Mouse (Mus musculus) macrophage (primary cell): Measurements from ENCODE around the gene Myadml2. TPM values are rescaled to one million over a fixed set of nuclear protein-coding genes. Genes with fewer than 3 reads are reported as not detected.
"Not testable (repeated sequence)": the region's sequence is repeated elsewhere in the genome, so short reads cannot be mapped to it uniquely, and the experiment has no call there.

Source experiments
- H3K27ac ChIP-seq: fragments of 350-480 bp; formaldehyde crosslinking; 2 replicates; pipeline ENCODE4 v1.9.0; 2021
- H3K36me3 ChIP-seq: fragments of 350-480 bp; formaldehyde crosslinking; 2 replicates; pipeline ENCODE4 v1.9.0; 2021; ENCODE audit errors: inconsistent target
- H3K4me3 ChIP-seq: fragments of 350-480 bp; formaldehyde crosslinking; 2 replicates; pipeline ENCODE4 v1.9.0; 2021; ENCODE audit errors: inconsistent target
- H3K79me2 ChIP-seq: fragments of 350-480 bp; formaldehyde crosslinking; 2 replicates; pipeline ENCODE4 v1.9.0; 2021; ENCODE audit errors: inconsistent target
- WGBS: methylation state at CpG from one replicate; pipeline ENCODE4 v1.1.7; 2026; ENCODE audit warnings: inconsistent platforms; ENCODE audit not compliant: missing documents; 5-methylcytosine and 5-hydroxymethylcytosine counted together
- polyA plus RNA-seq: library from polyadenylated mRNA; stranded (reverse); fragments of 250-400 nt; gene quantifications from 3 replicates; pipeline ENCODE4 v1.2.4, GENCODE M21; 2018; ENCODE audit warnings: inconsistent platforms

Gene Myadml2
- polyA plus RNA-seq, 1 experiment from 2014 or later: not detected

- Histone ChIP-seq H3K36me3 (peaks cover 36% of the 10 kb centered on the region), H3K79me2 (peaks cover 32% of the 10 kb centered on the region; the same call in 1 of the 2 replicates), H3K27ac (no peak overlapping the region), H3K4me3 (no peak overlapping the region)
- WGBS: 93% methylated on average over 4 of the region's 4 CpGs
These were observed 29.0 kb upstream of the Myadml2 start for GRCm38 (mm10) chr11:120676951-120677350.

GRCm38 (mm10) chr11:120675875-120676274, 27.9 kb upstream of the Myadml2 start:
- H3K36me3 ChIP-seq: peaks cover 29% of the 10 kb centered on the region
- H3K27ac ChIP-seq, H3K4me3 ChIP-seq: not testable (repeated sequence)
- 100% methylated on average over 1 of the region's 5 CpGs for WGBS
- H3K79me2 ChIP-seq: peaks cover 32% of the 10 kb centered on the region; the same call in 1 of the 2 replicates

- WGBS: 24% methylated on average over 10 of the region's 12 CpGs
- peak overlapping the region; percentile 74 for H3K4me3 ChIP-seq
These were observed 25.7 kb upstream of the Myadml2 start for GRCm38 (mm10) chr11:120673594-120674122.

GRCm38 (mm10) chr11:120672687-120673593, 25.0 kb upstream of the Myadml2 start, which contains the start of gene Aspscr1:
TSS of gene Aspscr1 (plus strand) at chr11:120672973.
- under 1% methylated on average over 82 of the region's 83 CpGs for WGBS

More at GRCm38 (mm10) chr11:120673594-120674122, 25.7 kb upstream of the Myadml2 start:
- Histone ChIP-seq H3K79me2 (peaks cover 32% of the 10 kb centered on the region; the same call in 1 of the 2 replicates), H3K27ac (peak overlapping the region; percentile 88), H3K36me3 (peaks cover 10% of the 10 kb centered on the region)

GRCm38 (mm10) chr11:120666617-120667016, 18.7 kb upstream of the Myadml2 start:
- WGBS: 86% methylated on average over 3 of the region's 3 CpGs
- H3K36me3 ChIP-seq: no peaks in the 10 kb centered on the region
- H3K79me2 ChIP-seq: no peaks in the 10 kb centered on the region
- no peak overlapping the region for H3K27ac ChIP-seq
- H3K4me3 ChIP-seq: no peak overlapping the region

More at GRCm38 (mm10) chr11:120672687-120673593, 25.0 kb upstream of the Myadml2 start, which contains the start of gene Aspscr1:
- Histone ChIP-seq H3K36me3 (peaks cover 3% of the 10 kb centered on the region; the same call in 1 of the 2 replicates), H3K79me2 (peaks cover 32% of the 10 kb centered on the region; the same call in 1 of the 2 replicates), H3K27ac (peak within 1 kb of the TSS; percentile 88), H3K4me3 (peak within 1 kb of the TSS; percentile 74)

- Histone ChIP-seq H3K4me3 (no peak overlapping the region), H3K27ac (no peak overlapping the region), H3K36me3 (no peaks in the 10 kb centered on the region), H3K79me2 (no peaks in the 10 kb centered on the region)
- WGBS: 94% methylated on average over 3 of the region's 3 CpGs
These were observed 17.4 kb upstream of the Myadml2 start for GRCm38 (mm10) chr11:120665406-120665805.

GRCm38 (mm10) chr11:120663714-120664113, 15.8 kb upstream of the Myadml2 start:
- WGBS: 96% methylated on average over 5 of the region's 5 CpGs
- Histone ChIP-seq H3K27ac (no peak overlapping the region), H3K36me3 (no peaks in the 10 kb centered on the region), H3K79me2 (no peaks in the 10 kb centered on the region), H3K4me3 (no peak overlapping the region)

- Histone ChIP-seq H3K79me2 (no peaks in the 10 kb centered on the region), H3K36me3 (no peaks in the 10 kb centered on the region), H3K4me3 (no peak overlapping the region), H3K27ac (no peak overlapping the region)
- 88% methylated on average over 6 of the region's 6 CpGs for WGBS
These were observed 14.8 kb upstream of the Myadml2 start for GRCm38 (mm10) chr11:120662759-120663158.

- H3K79me2 ChIP-seq: no peaks in the 10 kb centered on the region
- no peak within 1 kb of the TSS for H3K4me3 ChIP-seq
- 6% methylated on average over 30 of the region's 35 CpGs for WGBS
- no peaks in the 10 kb centered on the region for H3K36me3 ChIP-seq
- H3K27ac ChIP-seq: no peak within 1 kb of the TSS
These were observed 13.1 kb upstream of the Myadml2 start, which contains the start of gene Notum for GRCm38 (mm10) chr11:120661076-120661460. TSS of gene Notum (minus strand) at chr11:120661175.

GRCm38 (mm10) chr11:120660301-120661075, 12.5 kb upstream of the Myadml2 start:
- Histone ChIP-seq H3K27ac (no peak overlapping the region), H3K4me3 (no peak overlapping the region), H3K79me2 (no peaks in the 10 kb centered on the region), H3K36me3 (no peaks in the 10 kb centered on the region)
- 1% methylated on average over 92 of the region's 95 CpGs for WGBS

GRCm38 (mm10) chr11:120659509-120660300, 11.7 kb upstream of the Myadml2 start:
- Histone ChIP-seq H3K4me3 (no peak overlapping the region), H3K36me3 (no peaks in the 10 kb centered on the region), H3K27ac (no peak overlapping the region), H3K79me2 (no peaks in the 10 kb centered on the region)
- WGBS: 9% methylated on average over 49 of the region's 50 CpGs

GRCm38 (mm10) chr11:120658876-120659410, 11.0 kb upstream of the Myadml2 start:
- WGBS: 4% methylated on average over 22 of the region's 24 CpGs
- Histone ChIP-seq H3K36me3 (no peaks in the 10 kb centered on the region), H3K4me3 (no peak overlapping the region), H3K27ac (no peak overlapping the region), H3K79me2 (no peaks in the 10 kb centered on the region)

- no peak overlapping the region for H3K27ac ChIP-seq
- H3K36me3 ChIP-seq: no peaks in the 10 kb centered on the region
- no peaks in the 10 kb centered on the region for H3K79me2 ChIP-seq
- 92% methylated on average over 4 of the region's 4 CpGs for WGBS
- H3K4me3 ChIP-seq: no peak overlapping the region
These were observed 9.3 kb upstream of the Myadml2 start for GRCm38 (mm10) chr11:120657301-120657700.
